Mouse (Mus musculus): Measurements from ENCODE around the gene Tlx3. TPM values are rescaled to one million over a fixed set of nuclear protein-coding genes. Genes with fewer than 3 reads are reported as not detected.

The Tlx3 gene
- polyA plus RNA-seq, 1 experiment from 2014 or later = not detected

GRCm38 (mm10) chr11:33151128-33151779, 52.1 kb downstream of the Tlx3 start:
- no peak for ATAC-seq (ENCODE audit: insufficient number of reproducible peaks, insufficient read depth, low FRiP score, low read depth)

More at GRCm38 (mm10) chr11:33151128-33151779, 52.1 kb downstream of the Tlx3 start:
- WGBS = 74% methylated on average over 3 of the region's 3 CpGs
- peaks cover 60% of the 10 kb centered on the region for H3K36me3 ChIP-seq (ENCODE audit: control insufficient read depth, insufficient read depth, low read length)
- no peaks in the 10 kb centered on the region for H3K9me3 ChIP-seq (ENCODE audit: control insufficient read depth, low read depth, low read length)
- H3K9ac ChIP-seq (replicated peaks; ENCODE audit: low read depth, low read length) = no peak overlapping the region
- no peak overlapping the region for H3K4me3 ChIP-seq (ENCODE audit: low read depth, low read length)
- peaks cover 7% of the 10 kb centered on the region; the same call in 1 of the 2 replicates for H3K4me1 ChIP-seq (ENCODE audit: control insufficient read depth, insufficient read depth, low read length)
- no peak overlapping the region for H3K27ac ChIP-seq (ENCODE audit: low read length)
- H3K27me3 ChIP-seq (ENCODE audit: control insufficient read depth, insufficient read depth, low read length) = no peaks in the 10 kb centered on the region
- no peak overlapping the region for H3K4me2 ChIP-seq (replicated peaks; ENCODE audit: low read depth, low read length)

Other genes starting within 250 kb of the Tlx3 start
- 2.8 and 3.7 TPM in 2 replicates for gene Fgf18, start 56.2 kb downstream of the Tlx3 start, polyA plus RNA-seq (2014; fragmentation: Nextera tagmentation; extraction: Ambion mirVana)
- 1,097 and 1,101 TPM in 2 replicates for gene Npm1, start 40.4 kb downstream of the Tlx3 start, polyA plus RNA-seq (2014; fragmentation: Nextera tagmentation; extraction: Ambion mirVana)
- gene Gm12117, start 73.1 kb upstream of the Tlx3 start, polyA plus RNA-seq (2014; fragmentation: Nextera tagmentation; extraction: Ambion mirVana) = not detected in 2 replicates

Data from stomach, embryonic 14.5 days (tissue).